Mouse (Mus musculus) left cerebral cortex, postnatal 36 days (tissue): ENCODE data around the gene Vps53. TPM values are rescaled to one million over a fixed set of nuclear protein-coding genes. Genes with fewer than 3 reads are reported as not detected.
"Not testable (repeated sequence)": the region's sequence is repeated elsewhere in the genome, so short reads cannot be mapped to it uniquely, and the experiment has no call there.

Source experiments
- DNase-seq, 2 experiments: peaks; one replicate each; pipeline ENCODE4 v3.0.0; 2021 to 2022; ENCODE audit warnings: low spot score in 2 of 2, mixed read lengths in 1 of 2
- intact Hi-C: fragments of 180-260 bp; cut with DNase I; formaldehyde crosslinking; loops from one replicate; pipeline ENCODE4 v1.15.1; 2025
- total RNA-seq, 2 experiments: library from RNA; stranded (reverse); gene quantifications; 2 replicates each; pipeline ENCODE4 v1.2.3; 2021

Gene Vps53
- total RNA-seq = 10 to 100 TPM; 83.2 to 88.4 TPM

DNA sequence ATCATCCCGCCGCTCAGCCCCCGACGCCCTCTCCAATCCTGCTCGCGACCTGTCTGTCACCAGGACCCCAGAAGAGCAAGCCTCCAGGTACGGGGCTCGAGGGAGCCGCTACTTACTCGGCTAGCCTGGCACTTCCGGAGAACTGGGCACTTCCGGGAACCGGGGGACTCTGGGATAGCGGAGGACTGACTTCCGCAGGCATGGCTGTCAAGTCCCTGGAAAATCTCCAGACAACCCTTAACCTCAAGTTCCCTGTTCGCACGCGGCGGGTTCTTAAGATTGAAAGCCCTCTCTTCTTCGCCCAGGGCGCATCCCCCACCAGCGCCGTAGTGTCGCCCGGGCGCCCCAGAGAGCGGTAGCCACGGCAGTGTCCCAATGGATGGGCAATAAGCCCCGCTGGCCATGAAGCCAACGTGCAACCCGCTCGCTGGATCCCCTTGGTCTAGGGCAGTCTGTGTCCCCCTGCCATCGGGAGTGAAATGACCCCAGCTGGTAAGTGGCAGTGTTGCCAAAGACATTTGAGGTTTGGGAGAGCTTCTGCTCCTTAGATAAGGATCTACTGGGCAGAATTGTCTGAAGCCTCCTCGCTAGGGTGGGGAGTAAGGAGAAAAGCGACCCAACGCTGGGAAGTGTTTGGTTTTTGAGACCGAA is at the start of gene Vps53, which contains the start of gene Fam57a:
Gene Vps53 (minus strand): TSS at position 153 of the 651 bp plus-strand sequence.
Gene Fam57a (plus strand): TSS at position 177 of the 651 bp plus-strand sequence.
- peak; percentile 90 to 93 for DNase-seq
- intact Hi-C loops = no loop called here

DNA sequence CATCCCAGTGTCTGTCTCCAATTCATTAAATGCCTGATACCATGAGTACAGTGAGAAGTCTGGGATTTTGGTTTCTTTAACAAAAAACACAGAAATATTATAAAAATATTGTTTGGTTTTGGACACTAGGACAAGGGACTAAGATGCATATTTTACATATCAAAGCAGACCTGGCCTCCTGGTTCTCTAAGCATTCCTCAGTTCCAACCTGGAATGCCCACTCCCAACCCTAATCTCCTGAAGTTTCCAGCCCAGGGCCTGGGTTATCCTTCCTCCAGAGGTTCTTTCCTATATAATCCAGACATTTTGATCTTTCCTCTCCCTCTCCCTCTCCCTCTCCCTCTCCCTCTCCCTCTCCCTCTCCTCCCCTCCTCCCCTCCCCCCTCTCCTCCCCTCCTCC is 45.6 kb upstream of the Vps53 start:
- intact Hi-C loops = no loop called here
- DNase-seq = no peak

DNA sequence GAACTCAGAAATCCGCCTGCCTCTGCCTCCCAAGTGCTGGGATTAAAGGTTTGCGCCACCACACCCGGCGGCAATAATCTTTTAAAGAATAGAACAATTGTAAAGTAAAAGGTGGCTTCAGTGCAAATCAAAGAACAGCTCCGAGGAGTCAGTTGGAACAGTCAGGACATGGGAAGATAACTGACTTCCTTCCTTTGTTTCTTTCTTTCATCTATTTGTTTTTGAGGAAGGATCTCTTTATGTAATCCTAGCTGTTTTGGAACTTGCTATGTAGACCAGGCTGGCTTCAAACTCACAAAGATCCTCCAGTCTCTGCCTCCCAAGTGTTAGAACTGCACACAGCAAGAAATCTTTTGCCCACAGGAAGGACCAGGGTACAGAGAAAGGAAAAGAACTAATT is 45.2 kb upstream of the Vps53 start:
- no peak for DNase-seq
- intact Hi-C loops = no loop called here

DNA sequence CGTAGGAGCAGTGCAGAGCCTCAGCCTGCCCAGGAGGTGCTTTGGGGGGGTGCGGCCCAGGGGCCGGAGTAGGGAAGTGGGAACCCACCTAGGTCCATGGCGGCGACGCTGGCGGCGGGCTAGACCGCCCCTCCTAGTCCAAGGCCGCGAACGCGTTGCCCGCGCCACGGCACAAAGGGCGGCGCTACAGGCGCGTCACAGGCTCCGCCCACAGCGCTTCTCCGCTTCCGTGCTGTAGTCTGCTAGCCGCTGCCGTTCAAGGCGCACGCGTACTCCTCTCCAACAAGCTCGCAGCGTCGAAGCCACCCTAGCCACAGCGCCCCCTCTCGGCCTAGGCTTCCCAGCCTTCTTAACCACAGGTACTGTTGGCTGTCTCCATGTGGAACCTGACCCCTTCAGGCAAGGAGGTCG is 37.9 kb upstream of the Vps53 start, which contains the start of the genes Dbil5 and Gemin4:
Gene Dbil5 (plus strand): TSS at position 219 of the 411 bp plus-strand sequence.
Gene Gemin4 (minus strand): TSS at position 275 of the 411 bp plus-strand sequence.
- intact Hi-C loops = no loop called here
- DNase-seq = peak; percentile 95

DNA sequence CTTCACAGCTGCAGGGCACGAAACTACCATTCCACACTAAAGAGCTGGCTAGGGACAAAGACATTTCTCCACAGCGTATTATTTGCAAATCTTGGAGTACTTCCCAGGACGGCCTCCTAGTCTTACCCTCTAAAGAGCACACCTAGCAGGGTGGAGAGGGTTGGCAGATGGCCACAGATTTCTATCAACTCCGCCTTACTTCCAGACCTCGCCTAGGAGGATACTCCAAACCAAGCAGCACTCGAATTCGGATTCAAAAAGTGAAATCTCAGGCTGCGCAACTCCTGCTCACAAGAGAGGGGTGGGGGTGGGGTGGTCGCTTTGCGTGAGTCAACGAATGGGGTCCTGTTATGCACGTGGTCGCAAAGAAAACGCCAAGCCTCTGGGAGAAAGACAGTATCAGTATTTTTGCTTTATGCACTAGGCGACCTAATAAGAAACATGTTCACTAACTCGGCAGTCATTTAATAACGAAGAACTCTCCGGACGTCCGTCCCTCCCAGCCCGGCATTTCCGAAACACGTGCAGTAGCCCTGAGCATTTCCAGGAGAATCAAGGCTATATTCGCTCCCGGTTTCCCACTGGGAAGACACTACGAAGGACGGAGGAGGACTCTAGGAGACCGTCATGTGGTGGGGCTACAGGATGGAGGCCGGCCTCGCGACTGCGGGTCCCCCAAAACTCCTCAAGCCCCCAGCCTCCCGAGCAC is 37.4 kb upstream of the Vps53 start:
- no peak for DNase-seq
- intact Hi-C loops = no loop called here

DNA sequence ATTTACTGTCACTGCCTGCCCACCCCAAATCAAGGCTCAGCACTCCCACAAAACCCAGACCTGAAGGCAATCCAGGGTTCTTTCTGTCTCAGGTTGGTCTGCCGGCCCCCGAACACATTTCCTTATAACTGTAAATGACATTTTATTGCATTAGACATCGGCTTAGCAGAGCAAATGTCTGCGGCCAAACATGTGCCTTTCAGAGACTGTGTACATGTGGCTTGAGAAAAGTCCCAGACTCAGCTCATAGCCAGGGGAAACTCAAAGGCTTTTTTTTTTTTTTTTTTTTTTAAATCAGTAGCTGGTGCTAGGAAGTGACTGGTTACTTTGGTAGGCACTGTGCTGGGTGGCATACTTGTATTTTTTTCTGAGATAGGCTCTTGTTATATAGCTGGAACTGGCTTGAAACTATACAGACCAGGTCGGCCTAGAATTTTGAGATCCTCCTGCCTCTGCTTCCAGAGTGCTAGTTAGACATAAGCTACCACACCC is 36.6 kb upstream of the Vps53 start:
- DNase-seq = no peak
- intact Hi-C loops = no loop called here

DNA sequence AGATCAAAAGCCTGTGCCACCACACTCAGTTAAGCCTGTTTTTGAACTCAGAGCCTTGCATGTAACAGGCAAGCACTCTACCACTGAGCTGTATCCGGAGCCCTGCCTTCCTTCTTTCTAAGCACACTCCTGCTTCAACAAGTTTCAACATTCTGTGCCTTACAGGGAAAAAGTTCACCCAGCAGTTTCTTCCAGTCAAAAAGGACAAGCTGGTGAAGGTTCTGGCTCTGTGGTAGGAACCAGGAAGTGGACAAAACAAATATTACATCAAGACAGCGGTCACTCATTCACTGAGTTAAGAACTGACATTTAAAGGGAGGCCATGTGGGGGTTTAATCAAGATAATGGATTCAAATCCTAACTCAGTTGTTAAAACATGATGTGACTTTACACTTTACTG is 35.6 kb upstream of the Vps53 start:
- no peak for DNase-seq
- intact Hi-C loops = no loop called here

DNA sequence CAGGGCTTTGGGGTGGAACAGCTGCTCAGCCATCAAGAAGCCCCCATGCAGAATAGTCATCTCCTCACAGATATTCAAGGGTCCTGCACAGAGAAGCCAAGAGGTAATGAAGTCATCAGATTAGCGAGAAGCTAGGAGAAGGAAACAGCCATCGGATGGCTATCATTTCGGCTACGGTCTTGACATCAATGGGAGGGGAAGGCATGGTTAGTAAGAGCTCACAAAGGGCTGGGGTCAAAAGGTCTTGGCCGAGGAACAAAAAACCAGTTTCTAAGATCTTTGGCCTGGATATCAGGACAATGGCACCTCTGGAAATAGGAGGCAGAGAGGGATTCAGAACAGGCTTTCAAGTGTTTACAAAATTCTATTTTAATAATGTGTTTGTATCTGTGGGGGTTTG is 34.4 kb upstream of the Vps53 start:
- intact Hi-C loops = no loop called here
- no peak for DNase-seq

DNA sequence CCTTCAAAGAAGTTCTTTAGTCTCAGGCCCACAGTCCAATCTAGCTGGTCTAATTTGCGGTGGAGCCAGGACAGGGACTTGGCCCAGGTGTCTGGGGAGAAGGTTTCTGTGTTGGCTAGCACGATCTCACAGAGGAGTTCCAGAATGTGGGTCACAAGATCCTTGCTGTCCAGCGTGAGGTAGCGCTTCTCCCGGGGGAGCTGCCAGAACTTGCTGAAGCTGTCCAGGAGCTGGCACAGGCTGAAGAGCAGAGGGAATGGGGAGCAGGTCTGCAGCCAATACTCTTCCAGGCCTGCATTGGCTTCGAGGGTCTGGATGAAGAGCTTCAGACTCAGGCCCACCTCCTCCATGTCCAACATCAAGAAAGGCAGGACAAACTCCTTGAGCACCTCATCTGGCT is 32.1 kb upstream of the Vps53 start:
- intact Hi-C loops, DNase-seq: not testable (repeated sequence)

DNA sequence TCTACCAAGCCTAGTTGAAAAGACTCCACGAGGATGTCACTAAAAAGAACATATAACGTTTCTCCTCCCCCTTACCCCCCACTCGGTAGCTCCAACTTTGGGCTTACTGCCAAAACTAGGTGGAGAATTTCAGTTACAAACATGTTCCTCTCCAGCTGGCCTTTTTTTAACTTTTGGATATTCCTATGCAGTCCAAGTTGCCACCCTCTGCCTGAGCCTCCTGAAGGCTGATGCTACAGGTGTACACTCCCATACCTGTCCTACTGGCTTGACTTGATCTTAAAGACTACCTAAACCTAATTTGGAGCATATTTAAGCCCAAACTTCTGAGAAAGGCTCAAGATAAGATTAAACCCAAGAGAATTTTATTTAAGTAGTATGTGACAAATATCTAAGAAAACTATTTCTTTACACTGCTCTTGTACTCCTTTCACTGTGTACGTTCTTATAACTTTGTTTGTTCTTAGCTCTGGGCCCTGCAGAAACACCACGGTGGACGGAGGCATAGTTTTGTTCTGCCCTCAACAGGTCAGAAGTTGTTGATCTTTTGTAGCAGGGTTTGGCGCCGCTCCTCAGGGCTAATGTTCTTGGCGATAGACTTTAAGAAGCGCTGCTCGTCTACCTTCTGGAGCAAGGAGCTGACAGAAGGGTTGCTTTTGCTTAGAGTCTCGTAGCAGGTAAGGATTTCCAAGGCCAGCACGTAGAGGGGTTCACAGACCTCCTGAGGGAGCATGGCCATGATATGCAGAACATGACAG is 31.0 kb upstream of the Vps53 start:
- intact Hi-C loops = no loop called here
- DNase-seq = no peak

DNA sequence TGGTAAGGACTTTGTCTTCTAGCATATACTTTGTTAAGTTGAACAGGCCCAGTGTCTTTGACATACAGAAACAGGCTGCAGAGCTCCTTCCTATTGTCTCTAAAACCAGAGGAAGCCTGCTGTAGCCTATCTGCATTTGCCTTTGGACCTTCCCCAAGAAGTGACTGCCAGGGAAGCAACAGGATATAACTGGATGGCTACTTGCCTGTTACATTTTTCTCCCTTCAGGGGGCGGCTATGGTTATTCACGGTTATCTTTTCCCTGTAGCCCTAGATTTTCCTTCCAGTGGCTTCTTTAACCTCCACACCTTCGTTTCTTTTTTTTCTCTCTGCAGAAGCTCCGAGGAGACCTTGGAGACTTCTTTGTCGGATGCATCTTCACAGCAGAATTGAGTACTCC is 27.3 kb upstream of the Vps53 start:
- DNase-seq = no peak
- intact Hi-C loops = no loop called here

DNA sequence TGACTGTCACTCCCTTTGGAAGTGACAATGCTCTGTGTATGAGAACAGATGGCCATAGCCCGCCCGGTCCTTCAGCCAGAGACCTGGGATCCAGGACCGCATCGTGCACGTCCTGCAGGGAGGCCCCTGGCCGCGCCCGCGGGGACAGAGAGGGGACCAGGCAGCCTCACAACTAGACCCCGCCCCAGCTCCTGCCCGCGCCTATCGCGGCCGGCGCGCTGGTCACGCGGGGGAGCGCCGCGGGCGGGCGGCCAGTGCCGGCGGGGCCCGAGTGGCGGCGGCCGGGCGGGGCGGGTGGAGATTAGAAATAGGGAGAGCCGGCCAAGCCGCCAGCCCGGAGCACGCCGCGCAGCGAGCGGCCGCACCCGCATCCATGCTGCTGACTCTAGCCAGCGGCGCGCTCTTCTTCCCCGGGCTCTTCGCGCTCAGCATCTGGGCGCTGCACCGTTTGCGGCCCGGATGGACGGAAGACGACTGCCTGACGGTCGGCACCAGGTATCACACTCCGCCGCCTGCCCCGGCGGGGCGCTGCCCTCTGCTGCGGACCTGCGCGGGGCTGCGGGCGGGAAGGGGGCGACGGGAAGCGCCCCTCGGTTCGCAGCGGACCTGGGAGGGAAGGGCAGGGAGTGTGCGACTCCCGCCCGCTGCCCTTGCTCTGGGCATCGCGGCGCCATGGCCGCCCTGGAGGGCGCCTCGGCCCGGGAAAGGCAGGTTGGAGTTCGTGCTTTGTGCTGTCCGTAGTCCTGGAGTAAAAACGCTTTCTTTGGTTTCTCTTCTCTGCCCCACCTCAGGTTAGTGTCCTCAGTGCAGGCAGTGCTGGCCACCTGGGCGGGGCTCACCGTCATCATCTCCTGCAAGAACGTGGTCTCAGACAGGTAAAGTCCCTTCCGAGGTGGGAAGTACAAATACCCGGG is 22.6 kb upstream of the Vps53 start:
- intact Hi-C loops = no loop called here
- DNase-seq = peak; percentile 80 to 92

DNA sequence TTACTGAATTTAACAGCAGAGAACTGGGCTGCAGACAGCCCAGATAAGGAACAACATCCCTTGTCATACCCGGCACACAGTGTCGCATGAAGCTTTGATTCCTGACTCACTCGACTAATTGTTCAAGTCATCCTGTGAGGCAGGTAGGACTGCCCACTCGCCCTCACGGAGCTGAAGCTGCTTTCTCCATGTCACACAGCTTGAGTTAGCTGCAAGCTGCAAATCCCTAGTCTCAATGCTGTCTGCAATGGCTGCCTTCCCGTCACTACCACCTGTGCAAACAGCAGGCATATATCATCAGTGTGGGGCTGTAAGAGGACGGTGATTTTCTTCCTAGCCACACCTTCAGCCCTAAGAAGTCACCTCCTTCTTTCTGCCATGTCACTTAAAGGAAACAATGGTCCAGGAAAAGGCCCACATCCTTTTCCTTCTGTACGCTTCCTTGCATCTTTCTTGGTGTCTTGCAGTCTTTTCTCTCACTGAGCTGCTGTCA is 17.6 kb upstream of the Vps53 start:
- intact Hi-C loops = no loop called here
- DNase-seq = no peak

DNA sequence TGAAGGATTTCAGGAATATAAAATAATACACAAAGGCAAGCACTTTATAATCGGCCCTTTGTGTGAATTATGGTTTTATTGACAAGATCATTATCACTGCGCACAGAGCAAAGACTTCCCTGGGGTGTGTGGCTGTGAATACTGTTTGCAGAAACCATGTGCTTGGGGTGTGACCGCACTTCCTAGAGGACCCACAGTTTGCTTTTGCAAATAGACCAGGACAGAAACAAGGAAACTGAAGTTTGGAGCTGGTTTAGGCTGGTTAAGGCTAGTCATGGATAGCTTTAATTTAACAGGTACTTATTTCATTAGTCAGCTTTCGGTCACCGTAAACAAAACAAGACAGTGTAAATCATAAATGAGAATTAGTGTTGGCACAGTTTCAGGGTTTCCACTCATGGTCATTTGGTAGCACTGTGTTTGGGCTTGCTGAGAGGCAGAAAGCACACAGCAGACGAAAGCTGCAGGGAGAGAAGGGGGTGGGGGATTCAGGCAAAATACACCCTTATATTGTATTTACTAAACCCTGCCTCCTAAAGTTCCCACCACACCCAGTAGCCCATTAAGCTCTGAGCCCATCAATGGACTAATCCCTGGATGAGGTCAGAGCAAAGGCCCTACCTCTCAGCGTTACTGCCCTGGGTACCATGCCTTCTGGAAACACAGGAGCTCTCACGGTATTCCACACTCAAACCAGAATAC is 17.0 kb upstream of the Vps53 start:
- no peak for DNase-seq
- intact Hi-C loops = no loop called here

DNA sequence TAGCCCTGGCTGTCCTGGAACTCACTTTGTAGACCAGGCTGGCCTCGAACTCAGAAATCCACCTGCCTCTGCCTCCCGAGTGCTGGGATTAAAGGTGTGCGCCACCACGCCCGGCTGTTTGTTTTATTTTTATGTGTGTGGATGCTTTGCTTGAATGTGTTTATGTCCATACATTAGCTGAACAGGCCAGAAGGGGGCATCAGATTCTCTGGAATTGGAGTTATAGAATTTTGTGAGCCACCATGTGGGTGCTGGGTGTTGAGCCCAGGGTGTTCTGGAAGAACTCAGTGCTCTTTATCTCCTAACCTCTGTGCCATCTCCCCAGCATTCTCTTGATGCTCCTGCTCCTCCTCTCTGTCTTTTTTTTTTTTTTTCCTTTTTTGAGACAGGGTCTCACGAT is 7.5 kb upstream of the Vps53 start:
- intact Hi-C loops = no loop called here
- no peak for DNase-seq

DNA sequence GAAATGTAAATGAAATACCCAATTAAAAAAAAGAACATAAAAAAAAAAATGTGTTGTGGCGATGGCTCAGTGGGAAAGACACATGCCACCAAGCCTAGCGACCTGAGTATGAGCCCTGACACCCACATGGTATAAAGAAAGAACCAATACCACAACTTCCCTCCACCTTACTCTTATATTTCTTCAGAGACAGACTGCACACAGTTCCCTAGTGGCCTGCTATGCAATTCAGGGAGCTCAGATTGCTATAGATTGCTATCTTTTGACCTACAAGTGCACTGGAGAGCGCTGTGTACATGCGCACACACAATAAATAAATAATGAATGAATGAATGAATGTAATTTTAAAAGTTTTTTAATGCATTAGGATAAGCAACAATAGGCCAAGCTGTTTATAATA is 4.3 kb upstream of the Vps53 start:
- intact Hi-C loops = no loop called here
- DNase-seq = no peak

DNA sequence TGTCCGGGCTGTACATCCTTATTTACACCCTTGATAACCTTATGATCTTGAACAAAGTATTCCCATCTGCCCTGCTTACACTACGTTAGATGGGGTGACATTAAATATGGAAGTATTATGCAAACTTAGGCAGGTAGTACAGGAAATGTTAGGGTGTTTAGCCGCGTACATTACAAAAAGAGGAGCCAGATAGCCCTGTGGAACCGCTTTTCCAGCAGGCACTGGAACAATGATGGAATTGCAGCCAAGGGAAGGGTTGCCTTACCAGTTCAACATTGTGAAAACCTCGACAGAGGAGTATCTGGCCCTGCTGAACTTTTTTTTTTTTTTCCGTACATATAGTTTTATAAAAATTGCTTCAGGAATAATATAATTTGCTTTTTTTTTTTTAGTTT is 696 bp upstream of the Vps53 start:
- DNase-seq = no peak
- intact Hi-C loops = no loop called here

DNA sequence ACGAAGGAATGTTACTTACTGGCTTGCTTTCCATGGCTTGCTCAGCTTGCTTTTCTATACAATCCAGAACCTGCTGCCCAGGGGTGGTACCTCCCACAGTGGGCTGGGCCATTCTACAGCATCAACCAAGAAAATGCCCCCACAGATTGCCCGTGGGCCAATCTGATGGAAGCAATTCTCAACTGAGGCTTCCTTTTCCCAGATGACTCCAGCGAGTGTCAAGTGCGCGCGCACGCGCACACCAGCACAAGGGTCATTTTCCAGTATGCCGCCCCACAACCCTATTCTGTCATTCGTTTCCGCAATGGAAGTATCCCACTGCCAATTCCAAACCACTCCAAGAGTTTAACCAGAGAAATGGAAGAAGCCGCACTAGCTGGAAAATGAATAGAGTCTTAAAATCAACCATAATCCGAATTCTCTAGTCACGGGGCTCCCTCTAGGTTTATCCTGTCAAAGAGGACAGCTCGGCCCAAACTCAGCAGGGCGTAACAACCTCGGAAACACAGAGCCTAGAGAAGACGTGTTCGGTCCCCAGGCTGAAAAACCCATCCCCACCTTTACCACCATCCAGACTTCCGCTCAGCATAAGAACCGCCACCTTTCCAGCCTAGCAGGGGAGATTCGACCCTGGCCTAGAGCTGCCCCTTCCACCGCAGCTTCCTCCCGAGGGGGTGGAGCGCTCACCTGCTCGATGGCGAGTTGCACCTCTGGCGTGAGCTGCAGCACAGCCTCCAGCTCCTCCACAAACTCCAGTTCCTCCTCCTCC is 537 bp downstream of the Vps53 start:
- peak; percentile 47 to 60 for DNase-seq
- intact Hi-C loops = no loop called here
